Mouse (Mus musculus): ENCODE measurements at regions not wholly inside any gene's neighbourhood (a gene's known extent, or its start where the extent isn't known, plus 50 kb on each side); places are given as distances from the start of the nearest gene placed in this dataset.

DNA sequence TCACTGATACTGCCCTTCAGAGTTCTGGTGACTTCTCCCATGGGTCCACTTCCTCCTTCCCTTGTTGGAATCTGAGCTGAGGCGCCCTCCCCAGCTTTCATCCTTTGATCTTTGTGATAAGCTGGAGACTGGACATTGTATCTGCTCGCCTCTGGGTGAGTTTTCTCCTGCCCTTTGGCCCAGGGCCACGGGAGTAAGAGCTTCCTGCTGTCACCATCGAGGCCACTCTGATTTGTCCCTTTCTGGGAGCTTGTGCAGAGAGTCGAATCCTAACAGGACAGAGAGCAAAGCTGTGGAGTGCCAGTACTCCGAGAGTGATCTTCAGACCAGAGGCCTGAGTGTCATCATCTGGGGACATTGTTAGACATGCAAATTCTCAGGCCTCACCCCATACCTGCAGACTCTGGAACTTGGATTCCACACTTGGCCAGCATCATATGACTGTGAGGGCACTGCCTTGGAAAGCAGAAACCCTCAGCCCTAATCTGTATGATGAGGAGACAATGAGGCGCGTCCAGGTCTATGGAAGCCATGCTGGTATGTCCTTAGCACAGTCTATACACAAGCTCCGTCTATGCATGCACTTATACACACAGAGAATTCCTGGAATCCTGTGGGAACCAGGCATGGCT lies 81.5 kb downstream of the Vegfa start:
- H3K36me3 ChIP-seq (ENCODE audit: control insufficient read depth, insufficient read depth, low read length) = no peaks in the 10 kb centered on the region
- no peaks in the 10 kb centered on the region for H3K9me3 ChIP-seq (ENCODE audit: control insufficient read depth, low read depth, low read length)
- no peak overlapping the region for H3K4me2 ChIP-seq (replicated peaks; ENCODE audit: low read depth, low read length)
- H3K4me3 ChIP-seq (ENCODE audit: low read depth, low read length) = no peak overlapping the region
- no peaks in the 10 kb centered on the region for H3K27me3 ChIP-seq (ENCODE audit: control insufficient read depth, insufficient read depth, low read length)
- no peaks in the 10 kb centered on the region for H3K4me1 ChIP-seq (ENCODE audit: control insufficient read depth, insufficient read depth, low read length)
- WGBS = 50% methylated on average over 9 of the region's 9 CpGs
- no peak overlapping the region for H3K9ac ChIP-seq (replicated peaks; ENCODE audit: low read depth, low read length)
- no peak overlapping the region for H3K27ac ChIP-seq (ENCODE audit: low read length)
- no peak for ATAC-seq (ENCODE audit: insufficient number of reproducible peaks, insufficient read depth, low FRiP score, low read depth)

DNA sequence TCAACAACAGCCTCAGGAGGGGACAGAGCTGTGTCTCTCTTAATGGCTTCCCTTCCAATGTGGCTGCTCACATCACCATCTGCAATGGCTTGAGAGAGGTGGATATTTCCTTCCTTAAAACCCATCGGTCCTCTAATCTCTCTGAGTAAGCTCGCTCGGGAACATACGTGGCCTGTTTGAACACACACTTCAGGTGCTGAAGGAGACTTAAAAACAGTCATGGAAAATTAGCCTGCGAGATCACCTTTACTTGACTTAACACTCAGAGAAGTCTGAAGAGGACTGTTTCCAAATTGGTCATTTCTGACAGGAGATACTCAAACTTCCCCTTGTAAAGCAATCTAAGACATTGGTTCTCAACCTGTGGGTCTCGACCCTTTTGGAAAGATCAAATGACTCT lies 83.0 kb downstream of the Vegfa start:
- Histone ChIP-seq H3K4me1 (ENCODE audit: control insufficient read depth, insufficient read depth, low read length) (no peaks in the 10 kb centered on the region), H3K9me3 (ENCODE audit: control insufficient read depth, low read depth, low read length) (no peaks in the 10 kb centered on the region), H3K36me3 (ENCODE audit: control insufficient read depth, insufficient read depth, low read length) (no peaks in the 10 kb centered on the region), H3K4me2 (replicated peaks; ENCODE audit: low read depth, low read length) (no peak overlapping the region), H3K9ac (replicated peaks; ENCODE audit: low read depth, low read length) (no peak overlapping the region), H3K4me3 (ENCODE audit: low read depth, low read length) (no peak overlapping the region), H3K27me3 (ENCODE audit: control insufficient read depth, insufficient read depth, low read length) (no peaks in the 10 kb centered on the region), H3K27ac (ENCODE audit: low read length) (no peak overlapping the region)
- WGBS = 84% methylated on average over 6 of the region's 6 CpGs
- no peak for ATAC-seq (ENCODE audit: insufficient number of reproducible peaks, insufficient read depth, low FRiP score, low read depth)

DNA sequence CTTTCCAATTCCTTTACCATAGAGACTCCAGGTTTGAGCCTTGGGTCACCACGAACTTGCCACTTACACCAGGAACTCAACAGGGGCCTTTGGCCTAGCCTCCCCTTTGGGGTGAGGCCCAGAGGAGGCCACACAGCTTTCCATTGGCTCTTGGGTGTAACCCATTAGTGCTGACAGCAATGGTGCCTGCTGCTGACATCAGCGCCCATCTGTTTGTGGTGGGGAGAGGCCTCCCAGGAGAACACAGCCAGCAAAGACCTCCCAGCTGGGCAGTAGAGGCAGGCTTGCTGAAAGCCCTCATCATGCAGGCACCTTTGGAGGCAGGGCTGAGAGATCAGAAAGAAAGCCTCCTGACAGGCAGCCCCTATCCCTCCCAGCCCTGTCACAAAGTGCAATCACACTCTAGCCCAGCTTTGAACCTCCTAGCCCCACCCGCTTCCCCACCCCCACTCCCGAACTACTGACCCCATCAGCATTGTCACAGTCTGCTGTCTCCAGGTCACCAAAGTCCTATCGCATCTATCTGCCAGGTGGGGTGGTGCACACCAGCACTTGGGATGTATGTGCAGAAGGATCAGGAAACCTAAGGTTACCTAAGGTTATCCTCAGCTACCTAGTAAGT lies 83.7 kb downstream of the Vegfa start:
- Histone ChIP-seq H3K4me1 (ENCODE audit: control insufficient read depth, insufficient read depth, low read length) (no peaks in the 10 kb centered on the region), H3K27me3 (ENCODE audit: control insufficient read depth, insufficient read depth, low read length) (no peaks in the 10 kb centered on the region), H3K4me3 (ENCODE audit: low read depth, low read length) (no peak overlapping the region), H3K27ac (ENCODE audit: low read length) (no peak overlapping the region), H3K4me2 (replicated peaks; ENCODE audit: low read depth, low read length) (no peak overlapping the region), H3K36me3 (ENCODE audit: control insufficient read depth, insufficient read depth, low read length) (no peaks in the 10 kb centered on the region), H3K9me3 (ENCODE audit: control insufficient read depth, low read depth, low read length) (no peaks in the 10 kb centered on the region), H3K9ac (replicated peaks; ENCODE audit: low read depth, low read length) (no peak overlapping the region)
- WGBS = 56% methylated on average over 5 of the region's 5 CpGs
- no peak for ATAC-seq (ENCODE audit: insufficient number of reproducible peaks, insufficient read depth, low FRiP score, low read depth)

DNA sequence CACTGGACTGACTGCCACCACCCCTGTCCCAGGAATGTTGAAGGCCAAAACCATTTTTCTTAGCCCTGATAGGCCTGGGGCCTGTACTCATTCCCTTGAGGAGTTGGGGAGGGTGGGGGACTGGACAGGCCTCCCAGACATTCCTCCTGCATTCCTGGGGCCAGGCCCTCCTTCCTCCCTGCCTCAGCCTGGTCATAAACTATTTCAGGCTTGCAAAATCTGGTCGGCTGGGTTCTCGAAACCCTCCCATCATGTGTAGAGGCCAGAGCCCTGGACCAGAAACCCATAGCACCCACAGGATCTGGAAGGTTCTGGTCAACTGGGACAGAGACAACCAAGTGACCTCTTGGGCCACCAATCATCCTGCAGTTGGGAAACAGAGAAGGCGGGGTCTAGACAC lies 87.2 kb downstream of the Vegfa start:
- no peak overlapping the region for H3K4me3 ChIP-seq (ENCODE audit: low read depth, low read length)
- H3K4me2 ChIP-seq (replicated peaks; ENCODE audit: low read depth, low read length) = no peak overlapping the region
- no peak overlapping the region for H3K27ac ChIP-seq (ENCODE audit: low read length)
- H3K9me3 ChIP-seq (ENCODE audit: control insufficient read depth, low read depth, low read length) = no peaks in the 10 kb centered on the region
- H3K9ac ChIP-seq (replicated peaks; ENCODE audit: low read depth, low read length) = no peak overlapping the region
- no peaks in the 10 kb centered on the region for H3K36me3 ChIP-seq (ENCODE audit: control insufficient read depth, insufficient read depth, low read length)
- no peak for ATAC-seq (ENCODE audit: insufficient number of reproducible peaks, insufficient read depth, low FRiP score, low read depth)
- no peaks in the 10 kb centered on the region for H3K4me1 ChIP-seq (ENCODE audit: control insufficient read depth, insufficient read depth, low read length)
- no peaks in the 10 kb centered on the region for H3K27me3 ChIP-seq (ENCODE audit: control insufficient read depth, insufficient read depth, low read length)
- 63% methylated on average over 3 of the region's 3 CpGs for WGBS

DNA sequence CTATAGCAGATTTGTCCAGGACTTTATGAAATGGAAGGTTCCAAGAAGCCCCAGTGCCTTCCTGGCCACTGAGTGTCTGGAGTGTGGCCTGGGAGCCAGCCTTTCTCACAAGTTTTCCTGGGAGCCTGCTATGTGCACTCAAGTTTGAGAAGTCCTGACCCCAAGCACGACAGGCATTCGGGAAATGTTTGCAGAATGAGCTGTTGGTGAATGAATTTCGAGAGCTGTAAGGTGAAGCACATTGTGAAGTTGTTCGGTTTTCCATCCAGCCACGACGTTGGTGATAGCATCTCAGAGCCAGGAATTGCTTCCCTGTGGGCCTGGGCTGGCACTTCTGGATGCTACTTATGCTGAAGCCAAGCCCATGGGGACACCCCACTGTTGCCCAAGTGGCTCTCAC lies 88.9 kb downstream of the Vegfa start:
- ATAC-seq (ENCODE audit: insufficient number of reproducible peaks, insufficient read depth, low FRiP score, low read depth) = no peak
- Histone ChIP-seq H3K27ac (ENCODE audit: low read length) (no peak overlapping the region), H3K4me2 (replicated peaks; ENCODE audit: low read depth, low read length) (no peak overlapping the region), H3K9me3 (ENCODE audit: control insufficient read depth, low read depth, low read length) (no peaks in the 10 kb centered on the region), H3K4me3 (ENCODE audit: low read depth, low read length) (no peak overlapping the region), H3K27me3 (ENCODE audit: control insufficient read depth, insufficient read depth, low read length) (no peaks in the 10 kb centered on the region), H3K9ac (replicated peaks; ENCODE audit: low read depth, low read length) (no peak overlapping the region), H3K36me3 (ENCODE audit: control insufficient read depth, insufficient read depth, low read length) (no peaks in the 10 kb centered on the region), H3K4me1 (ENCODE audit: control insufficient read depth, insufficient read depth, low read length) (no peaks in the 10 kb centered on the region)
- 55% methylated on average over 6 of the region's 6 CpGs for WGBS

DNA sequence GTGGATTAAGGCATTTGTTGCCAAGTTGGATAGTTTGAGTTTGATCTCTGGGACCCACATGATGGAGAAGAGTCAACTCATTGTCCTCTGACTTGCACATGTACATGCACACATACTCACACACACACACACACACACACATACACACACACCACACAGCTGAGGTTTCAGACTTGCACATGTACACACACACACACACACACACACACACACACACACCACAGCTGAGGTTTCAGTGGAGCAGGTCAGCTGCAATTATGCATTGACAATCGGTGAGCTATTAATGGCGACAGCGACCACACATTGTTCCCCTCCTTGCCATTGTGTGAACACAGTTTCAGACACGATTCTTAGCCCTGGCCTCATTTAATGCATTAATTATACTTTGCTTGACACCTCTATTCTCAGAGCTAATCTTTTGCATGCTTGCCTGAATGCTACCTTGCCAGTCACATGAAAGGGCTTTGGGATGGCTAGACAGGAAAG lies 90.2 kb downstream of the Vegfa start:
- no peaks in the 10 kb centered on the region for H3K27me3 ChIP-seq (ENCODE audit: control insufficient read depth, insufficient read depth, low read length)
- H3K27ac ChIP-seq (ENCODE audit: low read length) = no peak overlapping the region
- H3K4me2 ChIP-seq (replicated peaks; ENCODE audit: low read depth, low read length) = no peak overlapping the region
- H3K4me1 ChIP-seq (ENCODE audit: control insufficient read depth, insufficient read depth, low read length) = no peaks in the 10 kb centered on the region
- no peaks in the 10 kb centered on the region for H3K36me3 ChIP-seq (ENCODE audit: control insufficient read depth, insufficient read depth, low read length)
- no peak overlapping the region for H3K9ac ChIP-seq (replicated peaks; ENCODE audit: low read depth, low read length)
- H3K4me3 ChIP-seq (ENCODE audit: low read depth, low read length) = no peak overlapping the region
- ATAC-seq (ENCODE audit: insufficient number of reproducible peaks, insufficient read depth, low FRiP score, low read depth) = no peak
- H3K9me3 ChIP-seq (ENCODE audit: control insufficient read depth, low read depth, low read length) = no peaks in the 10 kb centered on the region
- 53% methylated on average over 4 of the region's 4 CpGs for WGBS

DNA sequence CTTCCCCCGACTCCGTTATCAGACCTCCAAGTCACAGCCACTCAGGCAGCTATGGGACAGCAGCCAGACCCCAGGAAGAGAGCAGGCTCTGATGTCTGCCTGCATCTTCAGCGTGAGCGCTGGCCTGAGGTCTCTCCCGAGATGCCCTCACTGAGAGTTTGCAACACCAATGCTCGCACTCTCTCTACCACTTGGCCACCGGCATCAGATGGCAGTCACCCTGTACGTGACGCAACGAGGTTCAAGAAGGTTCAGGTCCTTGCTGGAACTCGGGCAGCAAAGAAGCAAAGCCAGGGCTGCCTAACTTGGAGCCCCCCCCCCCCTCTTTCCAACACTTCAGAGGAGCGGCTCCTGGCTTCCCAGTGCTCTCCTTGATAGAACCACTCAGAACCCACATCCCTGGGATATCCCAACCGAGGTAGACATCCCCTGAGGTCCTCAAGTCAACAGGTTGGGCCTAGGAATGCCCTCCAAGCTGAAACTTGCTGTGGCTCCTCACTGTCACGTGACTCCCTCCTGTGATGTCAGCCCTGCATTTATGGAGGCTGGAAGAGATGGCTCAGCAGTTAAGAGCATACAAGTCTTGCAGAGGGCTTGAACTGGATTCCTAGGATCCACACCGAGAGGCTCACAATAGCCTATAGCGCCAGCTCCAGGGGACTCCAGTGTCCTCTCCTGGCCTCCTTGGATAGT lies 91.9 kb downstream of the Vegfa start:
- no peaks in the 10 kb centered on the region for H3K4me1 ChIP-seq (ENCODE audit: control insufficient read depth, insufficient read depth, low read length)
- no peak for ATAC-seq (ENCODE audit: insufficient number of reproducible peaks, insufficient read depth, low FRiP score, low read depth)
- WGBS = 80% methylated on average over 16 of the region's 16 CpGs
- no peaks in the 10 kb centered on the region for H3K36me3 ChIP-seq (ENCODE audit: control insufficient read depth, insufficient read depth, low read length)
- no peak overlapping the region for H3K9ac ChIP-seq (replicated peaks; ENCODE audit: low read depth, low read length)
- no peak overlapping the region for H3K4me3 ChIP-seq (ENCODE audit: low read depth, low read length)
- no peak overlapping the region for H3K27ac ChIP-seq (ENCODE audit: low read length)
- H3K4me2 ChIP-seq (replicated peaks; ENCODE audit: low read depth, low read length) = no peak overlapping the region
- H3K9me3 ChIP-seq (ENCODE audit: control insufficient read depth, low read depth, low read length) = no peaks in the 10 kb centered on the region
- no peaks in the 10 kb centered on the region for H3K27me3 ChIP-seq (ENCODE audit: control insufficient read depth, insufficient read depth, low read length)

DNA sequence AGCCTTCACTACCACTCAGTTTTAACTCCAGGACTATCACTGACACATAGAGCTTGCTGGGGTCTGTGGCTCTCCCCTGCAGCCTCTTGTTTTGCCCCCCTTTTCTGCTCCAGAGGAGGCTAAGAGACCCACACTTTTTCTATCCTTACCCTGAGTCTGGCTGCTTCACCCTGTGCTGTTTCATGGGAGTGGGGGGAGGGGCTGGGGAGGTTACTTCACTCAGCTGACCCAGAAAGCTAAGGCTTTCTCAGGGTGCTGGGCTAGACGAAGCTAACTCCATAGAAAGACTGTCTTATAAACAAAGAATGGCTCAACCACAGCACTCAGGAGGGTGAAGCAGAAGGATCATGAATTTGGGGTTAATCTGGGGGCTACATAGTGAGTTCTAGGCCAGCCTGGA lies 93.9 kb downstream of the Vegfa start:
- Histone ChIP-seq H3K9me3 (ENCODE audit: control insufficient read depth, low read depth, low read length) (no peaks in the 10 kb centered on the region), H3K27ac (ENCODE audit: low read length) (no peak overlapping the region), H3K4me1 (ENCODE audit: control insufficient read depth, insufficient read depth, low read length) (peaks cover 8% of the 10 kb centered on the region), H3K4me3 (ENCODE audit: low read depth, low read length) (no peak overlapping the region), H3K9ac (replicated peaks; ENCODE audit: low read depth, low read length) (no peak overlapping the region), H3K27me3 (ENCODE audit: control insufficient read depth, insufficient read depth, low read length) (no peaks in the 10 kb centered on the region), H3K4me2 (replicated peaks; ENCODE audit: low read depth, low read length) (no peak overlapping the region), H3K36me3 (ENCODE audit: control insufficient read depth, insufficient read depth, low read length) (no peaks in the 10 kb centered on the region)
- no peak for ATAC-seq (ENCODE audit: insufficient number of reproducible peaks, insufficient read depth, low FRiP score, low read depth)
- WGBS = 31% methylated on average over 1 of the region's 1 CpGs
